Mouse (Mus musculus): ENCODE measurements at regions not wholly inside any gene's neighbourhood (a gene's known extent, or its start where the extent isn't known, plus 50 kb on each side); places are given as distances from the start of the nearest gene placed in this dataset.

- Histone ChIP-seq H3K4me3 (no peak overlapping the region), H3K27me3 (no peaks in the 10 kb centered on the region), H3K36me3 (no peaks in the 10 kb centered on the region), H3K9me3 (no peaks in the 10 kb centered on the region), H3K9ac (no peak overlapping the region), H3K4me2 (no peak overlapping the region), H3K27ac (no peak overlapping the region), H3K4me1 (no peaks in the 10 kb centered on the region)
- no peak for ATAC-seq (ENCODE audit: insufficient number of reproducible peaks, low FRiP score, low TSS enrichment, low read depth)
- 84% methylated on average over 2 of the region's 2 CpGs for WGBS
These were observed 331.3 kb downstream of the Gja1 start for GRCm38 (mm10) chr10:56708411-56708810.

GRCm38 (mm10) chr10:56708886-56709285 lies 331.8 kb downstream of the Gja1 start:
- Histone ChIP-seq H3K36me3 (no peaks in the 10 kb centered on the region), H3K9ac (no peak overlapping the region), H3K4me3 (no peak overlapping the region), H3K4me2 (no peak overlapping the region), H3K27me3 (no peaks in the 10 kb centered on the region), H3K4me1 (no peaks in the 10 kb centered on the region), H3K27ac (no peak overlapping the region), H3K9me3 (no peaks in the 10 kb centered on the region)
- ATAC-seq (ENCODE audit: insufficient number of reproducible peaks, low FRiP score, low TSS enrichment, low read depth), result no peak
- WGBS, result 46% methylated on average over 1 of the region's 1 CpGs

GRCm38 (mm10) chr10:56712611-56713105 lies 335.5 kb downstream of the Gja1 start:
- Histone ChIP-seq H3K4me2 (no peak overlapping the region), H3K4me3 (no peak overlapping the region), H3K27ac (no peak overlapping the region), H3K36me3 (no peaks in the 10 kb centered on the region), H3K9me3 (no peaks in the 10 kb centered on the region), H3K4me1 (no peaks in the 10 kb centered on the region), H3K27me3 (no peaks in the 10 kb centered on the region), H3K9ac (no peak overlapping the region)
- no peak for ATAC-seq (ENCODE audit: insufficient number of reproducible peaks, low FRiP score, low TSS enrichment, low read depth)
- 68% methylated on average over 7 of the region's 7 CpGs for WGBS

DNA sequence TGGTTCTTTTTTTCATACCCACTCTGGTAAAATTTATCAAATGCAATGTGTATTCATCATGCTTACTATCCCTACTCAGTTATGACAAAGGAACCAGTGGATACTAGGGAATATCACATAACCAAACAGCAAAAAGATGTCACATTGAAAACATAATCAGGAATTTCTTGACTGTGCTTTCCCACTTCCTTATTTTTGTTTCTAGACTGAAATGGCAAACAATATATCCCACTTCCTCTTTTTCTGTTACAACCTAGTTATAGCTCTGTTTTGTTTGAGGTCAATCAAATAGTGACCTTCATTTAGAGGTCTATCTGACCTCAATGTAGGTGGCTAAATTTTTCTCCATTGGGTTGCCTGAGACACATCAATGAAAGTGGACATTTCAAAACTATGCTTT lies 359.9 kb downstream of the Gja1 start:
- H3K9me3 ChIP-seq, result no peaks in the 10 kb centered on the region
- H3K9ac ChIP-seq, result no peak overlapping the region
- no peak for ATAC-seq (ENCODE audit: insufficient number of reproducible peaks, low FRiP score, low TSS enrichment, low read depth)
- H3K27ac ChIP-seq, result no peak overlapping the region
- H3K27me3 ChIP-seq, result no peaks in the 10 kb centered on the region
- H3K4me1 ChIP-seq, result no peaks in the 10 kb centered on the region
- no peak overlapping the region for H3K4me2 ChIP-seq
- H3K4me3 ChIP-seq, result no peak overlapping the region
- no peaks in the 10 kb centered on the region for H3K36me3 ChIP-seq

- no peak overlapping the region for H3K4me2 ChIP-seq
- WGBS, result 71% methylated on average over 3 of the region's 3 CpGs
- H3K9me3 ChIP-seq, result no peaks in the 10 kb centered on the region
- no peak for ATAC-seq (ENCODE audit: insufficient number of reproducible peaks, low FRiP score, low TSS enrichment, low read depth)
- H3K9ac ChIP-seq, result no peak overlapping the region
- H3K27ac ChIP-seq, result no peak overlapping the region
- no peaks in the 10 kb centered on the region for H3K27me3 ChIP-seq
- no peak overlapping the region for H3K4me3 ChIP-seq
- no peaks in the 10 kb centered on the region for H3K36me3 ChIP-seq
- H3K4me1 ChIP-seq, result no peaks in the 10 kb centered on the region
These were observed 362.5 kb downstream of the Gja1 start for GRCm38 (mm10) chr10:56739621-56740020.

- H3K9me3 ChIP-seq, result no peaks in the 10 kb centered on the region
- no peak overlapping the region for H3K9ac ChIP-seq
- no peaks in the 10 kb centered on the region for H3K4me1 ChIP-seq
- no peak overlapping the region for H3K27ac ChIP-seq
- WGBS, result 21% methylated on average over 2 of the region's 2 CpGs
- H3K36me3 ChIP-seq, result no peaks in the 10 kb centered on the region
- H3K4me3 ChIP-seq, result no peak overlapping the region
- ATAC-seq (ENCODE audit: insufficient number of reproducible peaks, low FRiP score, low TSS enrichment, low read depth), result no peak
- no peak overlapping the region for H3K4me2 ChIP-seq
- H3K27me3 ChIP-seq, result no peaks in the 10 kb centered on the region
These were observed 375.0 kb downstream of the Gja1 start for GRCm38 (mm10) chr10:56752134-56752533.

DNA sequence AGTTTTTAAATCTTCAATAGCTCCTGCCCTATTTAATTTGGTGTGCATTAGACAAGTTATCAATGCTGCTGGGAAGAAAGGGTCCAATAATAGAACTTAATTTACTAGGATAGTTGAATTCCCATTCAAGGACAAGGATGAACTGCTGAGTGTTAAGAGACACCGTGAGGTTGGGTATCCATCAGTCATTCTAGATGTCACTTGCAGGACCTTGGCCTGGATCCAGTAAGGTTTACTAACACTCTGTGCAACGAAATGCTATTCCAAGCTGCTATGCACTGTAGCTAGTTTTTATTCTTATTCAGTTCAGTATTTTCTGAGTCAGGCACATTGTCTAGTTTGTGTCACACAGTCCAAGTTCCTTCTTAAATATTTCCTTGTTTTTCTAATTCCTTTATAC lies 376.4 kb downstream of the Gja1 start:
- Histone ChIP-seq H3K4me3 (no peak overlapping the region), H3K9me3 (no peaks in the 10 kb centered on the region), H3K27ac (no peak overlapping the region), H3K27me3 (no peaks in the 10 kb centered on the region), H3K9ac (no peak overlapping the region), H3K36me3 (no peaks in the 10 kb centered on the region), H3K4me2 (no peak overlapping the region), H3K4me1 (no peaks in the 10 kb centered on the region)
- ATAC-seq (ENCODE audit: insufficient number of reproducible peaks, low FRiP score, low TSS enrichment, low read depth), result no peak
- WGBS, result 58% methylated on average over 2 of the region's 2 CpGs

- H3K4me1 ChIP-seq, result no peaks in the 10 kb centered on the region
- H3K4me3 ChIP-seq, result no peak overlapping the region
- no peaks in the 10 kb centered on the region for H3K27me3 ChIP-seq
- WGBS, result 71% methylated on average over 11 of the region's 11 CpGs
- H3K9me3 ChIP-seq, result no peaks in the 10 kb centered on the region
- H3K9ac ChIP-seq, result no peak overlapping the region
- no peak overlapping the region for H3K27ac ChIP-seq
- no peaks in the 10 kb centered on the region for H3K36me3 ChIP-seq
- no peak overlapping the region for H3K4me2 ChIP-seq
- ATAC-seq (ENCODE audit: insufficient number of reproducible peaks, low FRiP score, low TSS enrichment, low read depth), result no peak
These were observed 377.5 kb downstream of the Gja1 start for GRCm38 (mm10) chr10:56754546-56755175.

- no peaks in the 10 kb centered on the region for H3K9me3 ChIP-seq
- 87% methylated on average over 4 of the region's 4 CpGs for WGBS
- no peak for ATAC-seq (ENCODE audit: insufficient number of reproducible peaks, low FRiP score, low TSS enrichment, low read depth)
- no peaks in the 10 kb centered on the region for H3K27me3 ChIP-seq
- H3K4me3 ChIP-seq, result no peak overlapping the region
- H3K36me3 ChIP-seq, result no peaks in the 10 kb centered on the region
- H3K4me2 ChIP-seq, result no peak overlapping the region
- no peak overlapping the region for H3K27ac ChIP-seq
- H3K9ac ChIP-seq, result no peak overlapping the region
- no peaks in the 10 kb centered on the region for H3K4me1 ChIP-seq
These were observed 393.5 kb downstream of the Gja1 start for GRCm38 (mm10) chr10:56770629-56771028.

DNA sequence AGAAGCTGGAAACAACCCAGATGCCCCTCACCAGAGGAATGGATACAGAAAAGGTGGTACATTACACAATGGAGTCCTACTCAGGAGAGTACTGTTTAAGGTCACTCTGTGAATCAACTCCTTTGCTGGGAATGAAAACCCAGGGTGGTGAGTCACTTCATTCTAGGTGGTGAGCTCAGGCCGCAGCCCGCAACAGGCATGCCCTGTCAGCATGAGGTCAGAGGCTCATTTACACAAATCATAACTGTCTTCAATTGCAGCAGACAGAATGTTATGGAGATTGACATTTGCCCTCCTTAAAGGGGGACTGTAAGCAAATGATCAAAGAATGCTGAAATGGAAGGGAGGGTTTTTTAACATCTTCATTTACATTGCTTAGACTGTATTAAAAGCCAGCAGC lies 405.1 kb downstream of the Gja1 start:
- Histone ChIP-seq H3K27me3 (no peaks in the 10 kb centered on the region), H3K4me3 (no peak overlapping the region), H3K4me2 (no peak overlapping the region), H3K36me3 (no peaks in the 10 kb centered on the region), H3K4me1 (no peaks in the 10 kb centered on the region), H3K27ac (no peak overlapping the region), H3K9me3 (no peaks in the 10 kb centered on the region), H3K9ac (no peak overlapping the region)
- ATAC-seq (ENCODE audit: insufficient number of reproducible peaks, low FRiP score, low TSS enrichment, low read depth), result no peak
- WGBS, result 85% methylated on average over 2 of the region's 2 CpGs

DNA sequence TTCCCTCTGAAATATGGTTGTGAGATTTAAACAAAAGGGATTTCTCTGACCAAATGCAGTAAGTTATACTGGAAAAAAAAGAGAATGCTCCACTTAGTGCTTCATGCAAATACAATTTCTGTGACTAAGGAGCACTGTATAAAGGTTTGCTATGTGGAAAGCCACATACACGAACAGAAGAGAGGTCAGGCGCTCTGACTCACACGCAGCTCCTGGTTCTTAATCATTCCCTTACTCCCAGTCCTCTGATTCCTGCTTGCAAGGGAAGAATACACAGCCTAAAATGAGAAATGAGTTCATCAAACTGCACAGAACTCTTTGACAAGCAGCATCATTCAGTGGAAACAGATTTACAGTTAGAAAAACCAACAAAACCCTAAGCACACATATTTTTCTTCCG lies 406.8 kb downstream of the Gja1 start:
- no peaks in the 10 kb centered on the region for H3K27me3 ChIP-seq
- no peak overlapping the region for H3K4me3 ChIP-seq
- H3K27ac ChIP-seq, result no peak overlapping the region
- H3K9ac ChIP-seq, result no peak overlapping the region
- no peaks in the 10 kb centered on the region for H3K4me1 ChIP-seq
- H3K4me2 ChIP-seq, result no peak overlapping the region
- 75% methylated on average over 4 of the region's 4 CpGs for WGBS
- no peaks in the 10 kb centered on the region for H3K9me3 ChIP-seq
- no peaks in the 10 kb centered on the region for H3K36me3 ChIP-seq
- ATAC-seq (ENCODE audit: insufficient number of reproducible peaks, low FRiP score, low TSS enrichment, low read depth), result no peak

- no peaks in the 10 kb centered on the region for H3K36me3 ChIP-seq
- no peak overlapping the region for H3K4me3 ChIP-seq
- H3K9me3 ChIP-seq, result no peaks in the 10 kb centered on the region
- no peak overlapping the region for H3K9ac ChIP-seq
- no peak overlapping the region for H3K27ac ChIP-seq
- ATAC-seq (ENCODE audit: insufficient number of reproducible peaks, low FRiP score, low TSS enrichment, low read depth), result no peak
- H3K4me1 ChIP-seq, result 0 out of 2 replicates have a peak, but pooled peaks cover 1% of the 10 kb centered on the region
- no peaks in the 10 kb centered on the region for H3K27me3 ChIP-seq
- no peak overlapping the region for H3K4me2 ChIP-seq
- 56% methylated on average over 4 of the region's 4 CpGs for WGBS
These were observed 411.0 kb downstream of the Gja1 start for GRCm38 (mm10) chr10:56788081-56788480.

- no peak overlapping the region for H3K4me3 ChIP-seq
- no peak overlapping the region for H3K9ac ChIP-seq
- 51% methylated on average over 8 of the region's 8 CpGs for WGBS
- 0 out of 2 replicates have a peak, but pooled peaks cover 3% of the 10 kb centered on the region for H3K4me1 ChIP-seq
- ATAC-seq (ENCODE audit: insufficient number of reproducible peaks, low FRiP score, low TSS enrichment, low read depth), result no peak
- H3K27ac ChIP-seq, result no peak overlapping the region
- H3K27me3 ChIP-seq, result no peaks in the 10 kb centered on the region
- H3K4me2 ChIP-seq, result no peak overlapping the region
- no peaks in the 10 kb centered on the region for H3K9me3 ChIP-seq
- no peaks in the 10 kb centered on the region for H3K36me3 ChIP-seq
These were observed 415.9 kb downstream of the Gja1 start for GRCm38 (mm10) chr10:56793074-56793473.
